Mouse (Mus musculus) kidney, postnatal 25 days (tissue): ENCODE results near the gene Dnajc7.
"Not testable (repeated sequence)": the region's sequence is repeated elsewhere in the genome, so short reads cannot be mapped to it uniquely, and the experiment has no call there.

Experiments used
- DNase-seq, 2 experiments: peaks; one replicate each; pipeline ENCODE4 v3.0.0; 2021; ENCODE audit warnings: mixed read lengths in 2 of 2

Gene Dnajc7

GRCm38 (mm10) chr11:100545746-100546085 is 74.3 kb downstream of the Dnajc7 start:
- no peak for DNase-seq

GRCm38 (mm10) chr11:100544832-100545745 is 74.9 kb downstream of the Dnajc7 start, which contains the start of gene Ttc25:
TSS of gene Ttc25 (plus strand) at chr11:100545607.
- DNase-seq: peak; percentile 92 to 96

GRCm38 (mm10) chr11:100541577-100541976 is 78.4 kb downstream of the Dnajc7 start:
- no peak for DNase-seq

- no peak for DNase-seq
Measured at GRCm38 (mm10) chr11:100540966-100541365, 79.0 kb downstream of the Dnajc7 start.

- no peak for DNase-seq
Measured at GRCm38 (mm10) chr11:100536466-100536865, 83.5 kb downstream of the Dnajc7 start.

GRCm38 (mm10) chr11:100535996-100536395 is 84.0 kb downstream of the Dnajc7 start:
- no peak for DNase-seq

GRCm38 (mm10) chr11:100534821-100535220 is 85.1 kb downstream of the Dnajc7 start:
- not testable (repeated sequence) for DNase-seq

- not testable (repeated sequence) for DNase-seq
Measured at GRCm38 (mm10) chr11:100534411-100534810, 85.6 kb downstream of the Dnajc7 start.

- no peak for DNase-seq
Measured at GRCm38 (mm10) chr11:100533871-100534270, 86.1 kb downstream of the Dnajc7 start.
